Mouse (Mus musculus) small intestine, adult 2 months (tissue): ENCODE results near the gene Bcl11a. TPM values are rescaled to one million over a fixed set of nuclear protein-coding genes. Genes with fewer than 3 reads are reported as not detected.

ENCODE experiments used
- H3K27ac ChIP-seq: fragments of 200-500 bp; 2 replicates; pipeline ENCODE4 v1.5.1; 2012; ENCODE audit warnings: low read depth, low read length, control low read depth, inconsistent platforms; ENCODE audit not compliant: insufficient read depth
- H3K27me3 ChIP-seq: fragments of 200-500 bp; 2 replicates; pipeline ENCODE4 v1.6.1; 2012; ENCODE audit warnings: mild to moderate bottlenecking, moderate library complexity, low read length, inconsistent platforms; ENCODE audit not compliant: control insufficient read depth, insufficient read depth
- H3K36me3 ChIP-seq: fragments of 200-500 bp; 2 replicates; pipeline ENCODE4 v1.6.1; 2012; ENCODE audit warnings: mild to moderate bottlenecking, low read length, control low read depth, inconsistent platforms; ENCODE audit not compliant: control insufficient read depth, insufficient read depth
- H3K4me1 ChIP-seq: fragments of 200-500 bp; 2 replicates; pipeline ENCODE4 v1.6.1; 2012; ENCODE audit warnings: low read length, inconsistent platforms, mixed read lengths; ENCODE audit not compliant: control insufficient read depth, insufficient read depth, insufficient read length
- H3K4me3 ChIP-seq: fragments of 200-500 bp; 2 replicates; pipeline ENCODE4 v1.5.1; 2012; ENCODE audit warnings: low read depth, mild to moderate bottlenecking, control low read depth, inconsistent platforms, low read length, moderate library complexity
- CTCF ChIP-seq: fragments of 200-500 bp; IDR thresholded peaks from 2 replicates; pipeline ENCODE4 v1.5.1; 2012; ENCODE audit warnings: low read depth, mild to moderate bottlenecking, control low read depth, inconsistent platforms, low read length, moderate library complexity, mixed read lengths; ENCODE audit not compliant: insufficient replicate concordance, insufficient read length; ENCODE audit errors: extremely low read depth
- POLR2A ChIP-seq: fragments of 200-500 bp; IDR thresholded peaks from 2 replicates; pipeline ENCODE4 v1.6.1; 2012; ENCODE audit warnings: low read depth, mild to moderate bottlenecking, control low read depth, inconsistent platforms, low read length, moderate library complexity
- WGBS: fragments of 180-500 bp; shearing (Covaris S2); methylation state at CpG from one replicate; pipeline ENCODE4 v1.1.7; 2018; 5-methylcytosine and 5-hydroxymethylcytosine counted together
- polyA plus RNA-seq: library from polyadenylated mRNA; depleted of rRNA; stranded (reverse); fragments of >200 nt; gene quantifications from 2 replicates; pipeline ENCODE4 v1.2.3, GENCODE M21; 2012; rRNA removed

Bcl11a gene
- polyA plus RNA-seq, 1 experiment, result 3.7 TPM

DNA sequence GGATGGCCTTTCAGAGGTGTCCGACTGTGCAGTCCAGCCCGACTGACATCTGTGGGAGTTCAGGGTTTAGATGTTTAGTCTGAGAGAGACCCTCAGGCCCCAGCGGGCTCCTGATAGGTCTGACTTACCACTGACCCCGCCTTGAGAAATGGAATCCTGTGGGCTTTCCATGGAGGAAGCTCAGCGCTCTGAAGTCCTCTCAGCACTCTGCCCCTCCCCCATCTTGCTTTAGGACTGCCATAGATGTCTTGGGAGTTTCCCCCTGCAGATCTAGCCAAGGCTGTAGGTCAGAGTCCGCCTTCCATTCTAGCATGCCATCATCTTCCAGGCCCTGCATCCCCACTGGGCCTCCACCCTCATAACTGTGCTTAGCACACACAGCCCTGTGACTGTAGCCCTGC lies 131.1 kb downstream of the Bcl11a start:
- WGBS, result 60% methylated on average over 6 of the region's 6 CpGs
- Histone ChIP-seq H3K4me3 (no peak overlapping the region), H3K36me3 (no peaks in the 10 kb centered on the region), H3K4me1 (no peaks in the 10 kb centered on the region), H3K27me3 (no peaks in the 10 kb centered on the region), H3K27ac (no peak overlapping the region)
- TF ChIP-seq CTCF (no peak), POLR2A (no peak)

DNA sequence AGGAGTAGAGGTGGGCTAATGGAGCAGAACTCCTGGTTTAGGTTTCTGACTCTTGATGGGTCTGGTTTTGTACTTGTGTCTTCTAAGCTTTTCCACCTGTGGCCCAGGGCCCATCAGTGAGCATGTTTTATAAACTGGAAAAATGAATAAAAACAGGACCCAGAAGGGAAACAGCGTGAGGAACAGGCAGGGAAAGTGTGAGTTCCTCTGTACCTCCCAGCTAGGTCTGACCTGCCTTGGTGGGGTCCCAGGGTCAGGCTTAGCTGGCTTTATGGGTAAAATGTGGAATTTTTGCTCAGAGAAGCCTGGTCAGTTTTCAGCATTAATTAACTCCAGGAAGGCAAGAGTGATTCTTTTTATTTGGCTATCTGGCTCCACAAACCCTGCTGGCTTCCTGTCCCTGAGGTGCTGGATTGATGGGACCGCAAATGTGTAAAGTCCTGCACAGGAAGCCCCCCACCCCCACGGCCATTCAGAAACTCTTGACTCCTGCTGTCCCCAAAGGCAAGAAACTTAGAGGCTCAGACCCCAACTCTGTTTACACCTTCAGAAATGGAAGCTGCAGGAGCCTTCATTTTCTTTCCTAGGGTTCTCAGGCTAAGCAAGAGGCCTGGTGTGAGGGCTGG lies 136.8 kb downstream of the Bcl11a start:
- H3K4me3 ChIP-seq, result no peak overlapping the region
- H3K27ac ChIP-seq, result no peak overlapping the region
- 84% methylated on average over 3 of the region's 3 CpGs for WGBS
- TF ChIP-seq CTCF (no peak), POLR2A (no peak)
- H3K4me1 ChIP-seq, result no peaks in the 10 kb centered on the region
- no peaks in the 10 kb centered on the region for H3K27me3 ChIP-seq
- no peaks in the 10 kb centered on the region for H3K36me3 ChIP-seq

DNA sequence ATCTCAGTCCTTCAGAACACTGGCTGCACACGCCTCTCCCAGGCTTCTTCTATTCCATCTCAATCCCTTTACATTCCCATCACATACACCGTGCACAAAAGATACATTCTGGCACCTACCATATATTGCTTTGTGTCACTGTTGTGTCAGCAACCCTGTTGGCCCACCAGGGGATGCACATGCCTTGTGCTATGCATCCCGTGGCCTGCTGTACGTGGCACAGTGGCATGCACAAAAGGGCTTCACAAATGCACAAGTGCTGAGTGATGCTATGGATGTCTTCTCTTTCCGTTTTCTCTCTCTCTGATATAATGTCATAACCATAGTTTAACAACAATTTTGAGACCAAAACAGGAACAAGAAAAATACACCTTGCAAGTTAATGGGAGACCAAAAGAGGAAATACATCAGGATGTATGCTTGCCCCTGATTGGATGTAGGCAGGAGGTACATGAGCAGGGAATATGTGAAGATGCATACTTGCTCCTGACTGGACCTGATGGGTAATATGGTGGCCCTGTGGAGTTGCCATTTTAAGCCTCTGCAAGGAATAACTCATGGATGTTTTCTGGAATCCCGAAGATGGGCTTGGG lies 140.0 kb downstream of the Bcl11a start:
- H3K27me3 ChIP-seq, result no peaks in the 10 kb centered on the region
- no peak overlapping the region for H3K4me3 ChIP-seq
- H3K36me3 ChIP-seq, result no peaks in the 10 kb centered on the region
- TF ChIP-seq CTCF (no peak), POLR2A (no peak)
- no peaks in the 10 kb centered on the region for H3K4me1 ChIP-seq
- no peak overlapping the region for H3K27ac ChIP-seq
- 89% methylated on average over 6 of the region's 6 CpGs for WGBS

DNA sequence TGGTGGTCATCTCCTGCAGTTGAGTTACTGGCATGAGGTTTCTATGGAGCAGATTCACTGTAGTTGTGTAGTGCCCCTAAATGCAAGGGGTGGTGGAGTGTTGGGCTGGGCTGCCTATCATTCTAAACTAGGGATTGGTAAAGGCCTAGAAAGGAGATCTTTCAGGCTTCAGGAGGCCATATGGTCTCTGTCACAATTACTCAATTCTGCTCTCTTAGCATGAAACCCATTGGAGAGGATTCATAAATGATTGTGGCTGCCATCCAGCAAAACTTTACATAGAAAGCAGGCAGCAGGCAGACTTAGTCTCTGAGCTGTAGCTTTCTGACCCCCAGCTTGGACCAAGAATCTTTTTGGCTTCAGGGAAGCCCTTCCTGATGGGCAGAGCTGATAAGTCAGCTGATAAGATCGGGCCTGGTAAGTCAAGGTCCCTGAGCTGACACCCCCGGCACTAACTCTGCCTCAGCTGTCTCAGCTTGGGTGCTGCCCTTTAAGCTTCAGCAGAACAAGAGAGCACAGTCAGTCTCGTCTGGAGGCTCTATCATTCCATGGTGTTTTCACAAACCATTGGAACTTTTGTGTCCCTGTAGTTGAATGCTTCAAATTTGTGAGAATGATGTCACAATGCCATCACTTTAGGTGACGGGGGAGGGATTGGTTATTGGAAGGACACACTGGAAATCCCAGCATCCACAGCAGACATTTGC lies 143.9 kb downstream of the Bcl11a start:
- Histone ChIP-seq H3K36me3 (no peaks in the 10 kb centered on the region), H3K27me3 (no peaks in the 10 kb centered on the region), H3K4me3 (no peak overlapping the region), H3K27ac (no peak overlapping the region), H3K4me1 (no peaks in the 10 kb centered on the region)
- TF ChIP-seq POLR2A, result no peak
- TF ChIP-seq CTCF, result no peak
- WGBS, result 59% methylated on average over 4 of the region's 4 CpGs

Other genes starting within 250 kb of the Bcl11a start
- 0.86 and 1.1 TPM in 2 replicates for gene Papolg, start 182.8 kb upstream of the Bcl11a start, polyA plus RNA-seq
- not detected in 2 replicates for gene A830031A19Rik, start 3.0 kb upstream of the Bcl11a start, polyA plus RNA-seq